Mouse (Mus musculus): Measurements from ENCODE around the gene Trim26. TPM values are rescaled to one million over a fixed set of nuclear protein-coding genes. Genes with fewer than 3 reads are reported as not detected.
A peak's percentile ranks its signal among the peaks of the same experiment; 100 is the strongest.

Gene Trim26
- total and polyA plus RNA-seq, 2 experiments = 13.5 to 27.0 TPM

- TF ChIP-seq POLR2A (IDR thresholded peaks at IDR 0.05; ENCODE audit: extremely low read depth, insufficient read depth, low read length) = no peak
- no peak for TF ChIP-seq CTCF (IDR thresholded peaks at IDR 0.05; ENCODE audit: low read depth, low read length)
- 93% methylated on average over 3 of the region's 3 CpGs for WGBS
Observed at GRCm38 (mm10) chr17:36855484-36855883, 18.6 kb downstream of the Trim26 start.

GRCm38 (mm10) chr17:36856236-36856635 lies 19.3 kb downstream of the Trim26 start:
- 50% methylated on average over 4 of the region's 4 CpGs for WGBS
- H3K27ac ChIP-seq (replicated peaks; ENCODE audit: insufficient read depth, low read depth, low read length) = no peak overlapping the region
- TF ChIP-seq CTCF (IDR thresholded peaks at IDR 0.05; ENCODE audit: low read depth, low read length) (no peak), POLR2A (IDR thresholded peaks at IDR 0.05; ENCODE audit: extremely low read depth, insufficient read depth, low read length) (no peak)
- H3K4me3 ChIP-seq (ENCODE audit: insufficient read depth, low read depth, low read length) = no peak overlapping the region
- no peak overlapping the region for H3K9ac ChIP-seq (ENCODE audit: low read depth, low read length)
- H3K36me3 ChIP-seq (ENCODE audit: control insufficient read depth, insufficient read depth, low read length) = peaks cover 65% of the 10 kb centered on the region
- no peaks in the 10 kb centered on the region for H3K27me3 ChIP-seq (ENCODE audit: control insufficient read depth, insufficient read depth, low read length)
- H3K79me2 ChIP-seq (ENCODE audit: control insufficient read depth, insufficient read depth, low read length) = no peaks in the 10 kb centered on the region
- peak; percentile 59 for DNase-seq (ENCODE audit: extremely low read depth, low read depth, low spot score)
- no peaks in the 10 kb centered on the region for H3K4me1 ChIP-seq (ENCODE audit: control insufficient read depth, insufficient read depth, low read length)

More at GRCm38 (mm10) chr17:36855484-36855883, 18.6 kb downstream of the Trim26 start:
- Histone ChIP-seq H3K36me3 (ENCODE audit: control insufficient read depth, insufficient read depth, low read length) (peaks cover 70% of the 10 kb centered on the region), H3K27ac (replicated peaks; ENCODE audit: insufficient read depth, low read depth, low read length) (no peak overlapping the region), H3K79me2 (ENCODE audit: control insufficient read depth, insufficient read depth, low read length) (no peaks in the 10 kb centered on the region), H3K9ac (ENCODE audit: low read depth, low read length) (no peak overlapping the region), H3K27me3 (ENCODE audit: control insufficient read depth, insufficient read depth, low read length) (no peaks in the 10 kb centered on the region), H3K4me1 (ENCODE audit: control insufficient read depth, insufficient read depth, low read length) (no peaks in the 10 kb centered on the region), H3K4me3 (ENCODE audit: insufficient read depth, low read depth, low read length) (no peak overlapping the region)
- DNase-seq (ENCODE audit: extremely low read depth, low read depth, low spot score) = no peak

GRCm38 (mm10) chr17:36858181-36858580 lies 21.2 kb downstream of the Trim26 start:
- Histone ChIP-seq H3K9ac (ENCODE audit: low read depth, low read length) (no peak overlapping the region), H3K4me1 (ENCODE audit: control insufficient read depth, insufficient read depth, low read length) (no peaks in the 10 kb centered on the region), H3K27me3 (ENCODE audit: control insufficient read depth, insufficient read depth, low read length) (no peaks in the 10 kb centered on the region), H3K79me2 (ENCODE audit: control insufficient read depth, insufficient read depth, low read length) (no peaks in the 10 kb centered on the region), H3K36me3 (ENCODE audit: control insufficient read depth, insufficient read depth, low read length) (peaks cover 48% of the 10 kb centered on the region), H3K27ac (replicated peaks; ENCODE audit: insufficient read depth, low read depth, low read length) (no peak overlapping the region), H3K4me3 (ENCODE audit: insufficient read depth, low read depth, low read length) (no peak overlapping the region)
- 86% methylated on average over 3 of the region's 3 CpGs for WGBS
- TF ChIP-seq CTCF (IDR thresholded peaks at IDR 0.05; ENCODE audit: low read depth, low read length) = no peak
- no peak for TF ChIP-seq POLR2A (IDR thresholded peaks at IDR 0.05; ENCODE audit: extremely low read depth, insufficient read depth, low read length)
- no peak for DNase-seq (ENCODE audit: extremely low read depth, low read depth, low spot score)

DNA sequence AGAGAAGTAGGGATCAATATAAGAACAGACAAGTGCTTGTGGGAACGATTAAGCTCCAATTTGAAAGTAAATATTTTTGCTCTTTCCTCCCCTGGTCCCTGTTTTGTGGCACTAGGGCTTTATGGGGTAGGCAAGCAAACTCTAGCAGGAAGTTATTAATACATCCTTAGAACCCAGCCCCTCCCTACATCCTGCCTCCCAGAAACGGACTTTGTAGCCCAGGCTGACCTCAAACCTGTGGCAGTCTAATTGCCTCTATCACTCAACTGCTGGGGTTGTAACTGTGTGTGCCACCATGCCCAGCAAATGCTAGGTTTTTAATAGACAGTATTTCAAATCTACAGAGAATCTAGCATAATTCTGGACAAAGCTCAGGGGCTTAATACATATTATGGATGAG lies 24.7 kb downstream of the Trim26 start:
- no peak for DNase-seq (ENCODE audit: extremely low read depth, low read depth, low spot score)
- 12% methylated on average over 2 of the region's 2 CpGs for WGBS
- no peak for TF ChIP-seq CTCF (IDR thresholded peaks at IDR 0.05; ENCODE audit: low read depth, low read length)
- TF ChIP-seq POLR2A (IDR thresholded peaks at IDR 0.05; ENCODE audit: extremely low read depth, insufficient read depth, low read length) = no peak
- Histone ChIP-seq H3K4me1 (ENCODE audit: control insufficient read depth, insufficient read depth, low read length) (no peaks in the 10 kb centered on the region), H3K27ac (replicated peaks; ENCODE audit: insufficient read depth, low read depth, low read length) (no peak overlapping the region), H3K79me2 (ENCODE audit: control insufficient read depth, insufficient read depth, low read length) (no peaks in the 10 kb centered on the region), H3K9ac (ENCODE audit: low read depth, low read length) (no peak overlapping the region), H3K4me3 (ENCODE audit: insufficient read depth, low read depth, low read length) (no peak overlapping the region), H3K36me3 (ENCODE audit: control insufficient read depth, insufficient read depth, low read length) (peaks cover 20% of the 10 kb centered on the region), H3K27me3 (ENCODE audit: control insufficient read depth, insufficient read depth, low read length) (no peaks in the 10 kb centered on the region)

GRCm38 (mm10) chr17:36866719-36867527 lies 30.0 kb downstream of the Trim26 start, which contains the start of gene Trim15:
Gene Trim15 (minus strand): TSS chr17:36867210.
- 10% methylated on average over 29 of the region's 29 CpGs for WGBS
- Histone ChIP-seq H3K4me1 (ENCODE audit: control insufficient read depth, insufficient read depth, low read length) (no peaks in the 10 kb centered on the region), H3K27ac (replicated peaks; ENCODE audit: insufficient read depth, low read depth, low read length) (no peak within 1 kb of the TSS), H3K36me3 (ENCODE audit: control insufficient read depth, insufficient read depth, low read length) (no peaks in the 10 kb centered on the region), H3K9ac (ENCODE audit: low read depth, low read length) (no peak within 1 kb of the TSS), H3K27me3 (ENCODE audit: control insufficient read depth, insufficient read depth, low read length) (no peaks in the 10 kb centered on the region), H3K79me2 (ENCODE audit: control insufficient read depth, insufficient read depth, low read length) (no peaks in the 10 kb centered on the region), H3K4me3 (ENCODE audit: insufficient read depth, low read depth, low read length) (no peak within 1 kb of the TSS)
- DNase-seq (ENCODE audit: extremely low read depth, low read depth, low spot score) = peak; percentile 42
- TF ChIP-seq CTCF (IDR thresholded peaks at IDR 0.05; ENCODE audit: low read depth, low read length) = no peak
- TF ChIP-seq POLR2A (IDR thresholded peaks at IDR 0.05; ENCODE audit: extremely low read depth, insufficient read depth, low read length) = no peak

GRCm38 (mm10) chr17:36868836-36869235 lies 31.9 kb downstream of the Trim26 start:
- 89% methylated on average over 2 of the region's 2 CpGs for WGBS
- Histone ChIP-seq H3K9ac (ENCODE audit: low read depth, low read length) (no peak overlapping the region), H3K4me3 (ENCODE audit: insufficient read depth, low read depth, low read length) (no peak overlapping the region), H3K27ac (replicated peaks; ENCODE audit: insufficient read depth, low read depth, low read length) (no peak overlapping the region), H3K79me2 (ENCODE audit: control insufficient read depth, insufficient read depth, low read length) (no peaks in the 10 kb centered on the region), H3K36me3 (ENCODE audit: control insufficient read depth, insufficient read depth, low read length) (no peaks in the 10 kb centered on the region), H3K4me1 (ENCODE audit: control insufficient read depth, insufficient read depth, low read length) (no peaks in the 10 kb centered on the region), H3K27me3 (ENCODE audit: control insufficient read depth, insufficient read depth, low read length) (no peaks in the 10 kb centered on the region)
- no peak for DNase-seq (ENCODE audit: extremely low read depth, low read depth, low spot score)
- TF ChIP-seq POLR2A (IDR thresholded peaks at IDR 0.05; ENCODE audit: extremely low read depth, insufficient read depth, low read length) = no peak
- no peak for TF ChIP-seq CTCF (IDR thresholded peaks at IDR 0.05; ENCODE audit: low read depth, low read length)

All from liver, adult 2 months (tissue).